Mouse (Mus musculus) CD4-positive helper T cell, adult 2 months (primary cell): Measurements from ENCODE around the gene Slc46a2.

Experiments used
- DNase-seq: peaks from one replicate; pipeline ENCODE4 v3.0.0-alpha.2; 2012; ENCODE audit warnings: low read depth, missing footprints, low spot score

The Slc46a2 gene

GRCm38 (mm10) chr4:59859693-59860425, 55.0 kb downstream of the Slc46a2 start:
- DNase-seq, result no peak
